Mouse (Mus musculus) heart, adult 11 months (tissue): Measurements from ENCODE around the gene Nptxr.

Experiments used
- DNase-seq: peaks from one replicate; pipeline ENCODE4 v3.0.0; 2022

Nptxr gene

DNA sequence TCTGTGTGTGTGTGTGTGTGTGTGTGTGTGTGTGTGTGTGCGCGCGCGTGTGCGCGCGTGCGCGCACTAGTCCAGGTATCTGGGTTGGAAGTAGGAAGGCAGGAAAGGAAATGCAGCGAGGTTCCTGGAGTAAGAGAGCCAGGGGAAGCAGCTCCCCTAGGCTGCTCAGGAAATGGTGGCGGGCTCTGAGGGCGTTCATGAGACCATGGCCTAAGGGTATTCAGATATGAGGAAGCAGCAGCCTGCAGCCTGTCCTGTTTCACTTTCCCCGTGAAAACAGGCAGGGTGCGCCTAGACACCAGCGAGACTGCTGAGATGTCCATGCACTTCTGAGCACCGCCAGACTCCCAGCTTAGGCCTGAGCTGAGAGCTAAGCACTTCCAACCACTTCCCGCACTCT lies 52.8 kb downstream of the Nptxr start:
- no peak for DNase-seq

DNA sequence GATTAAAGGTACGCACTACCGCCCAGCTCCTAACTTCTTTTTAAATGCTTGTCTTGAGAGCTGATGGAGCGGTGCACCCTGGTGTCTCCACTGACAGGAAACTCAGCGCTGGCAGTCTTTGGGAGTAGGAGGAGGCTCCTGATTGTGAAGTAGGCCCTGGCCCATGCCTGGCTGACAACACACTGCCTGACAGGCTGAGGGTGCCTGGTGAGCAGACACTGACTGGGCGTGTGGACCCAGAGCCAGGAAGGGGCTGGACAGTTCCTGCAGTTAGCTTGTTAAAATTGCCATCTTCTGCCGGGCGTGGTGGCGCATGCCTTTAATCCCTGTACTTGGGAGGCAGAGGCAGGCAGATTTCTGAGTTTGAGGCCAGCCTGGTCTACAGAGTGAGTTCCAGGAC lies 54.3 kb downstream of the Nptxr start:
- DNase-seq = peak; percentile 93

DNA sequence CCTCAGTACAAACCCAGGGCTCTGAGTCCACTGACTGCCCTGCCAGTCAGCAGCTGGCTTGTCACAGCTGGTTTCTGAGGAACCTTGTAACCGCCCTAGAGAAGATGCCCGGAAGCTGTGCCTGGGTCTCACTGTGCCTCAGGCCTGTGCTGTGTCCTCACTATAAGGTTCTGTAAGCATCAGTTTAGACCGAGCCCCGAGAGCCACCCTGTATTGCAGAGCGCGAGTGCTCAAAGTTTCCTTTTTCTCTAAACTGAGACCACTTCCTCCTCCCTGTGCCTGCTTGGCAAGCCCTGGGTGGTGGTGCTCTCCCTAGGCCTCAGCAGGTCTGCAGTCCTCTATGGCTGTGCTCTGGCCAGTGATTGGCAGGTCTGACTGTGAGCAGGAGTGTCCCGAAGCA lies 55.4 kb downstream of the Nptxr start:
- DNase-seq = peak; percentile 90

DNA sequence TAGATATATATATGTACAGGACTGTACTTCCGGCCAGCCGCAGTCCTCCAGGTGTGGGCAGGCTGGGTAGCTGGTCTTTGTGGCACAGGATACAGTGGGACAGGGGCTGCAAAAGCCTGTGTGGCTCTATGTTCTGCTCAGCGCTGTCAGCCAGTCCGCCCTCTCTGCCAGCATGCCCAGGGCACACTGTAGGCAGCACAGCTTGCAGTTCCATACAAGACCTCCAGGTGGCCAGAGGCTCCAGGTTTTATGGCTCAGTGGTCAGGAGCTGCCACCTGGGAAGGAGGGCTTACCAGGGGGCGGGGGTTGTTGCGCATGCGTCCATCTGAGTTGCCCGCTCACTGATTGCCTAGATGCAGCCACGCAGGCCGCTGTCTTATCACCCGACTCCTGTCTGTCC lies 56.6 kb downstream of the Nptxr start:
- DNase-seq = no peak

DNA sequence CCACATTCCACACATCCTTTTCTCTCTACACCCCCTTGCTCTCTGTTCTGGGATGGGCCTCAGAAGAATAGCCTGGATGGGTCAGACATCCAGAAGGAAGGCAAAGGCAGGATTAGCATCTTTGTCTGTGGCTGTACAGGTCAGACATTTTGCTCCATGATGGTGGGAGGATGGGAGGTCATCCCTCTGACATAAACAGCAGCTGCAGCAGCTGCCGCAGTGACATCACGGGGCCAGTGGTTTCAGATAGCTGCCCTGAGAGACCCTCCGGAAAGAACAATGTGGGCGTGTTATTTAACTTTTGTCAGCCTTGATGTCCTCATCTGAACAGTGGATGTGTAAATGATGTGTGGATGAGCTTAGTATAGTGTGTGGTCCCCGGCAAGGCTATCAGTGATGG lies 58.7 kb downstream of the Nptxr start:
- DNase-seq = no peak

DNA sequence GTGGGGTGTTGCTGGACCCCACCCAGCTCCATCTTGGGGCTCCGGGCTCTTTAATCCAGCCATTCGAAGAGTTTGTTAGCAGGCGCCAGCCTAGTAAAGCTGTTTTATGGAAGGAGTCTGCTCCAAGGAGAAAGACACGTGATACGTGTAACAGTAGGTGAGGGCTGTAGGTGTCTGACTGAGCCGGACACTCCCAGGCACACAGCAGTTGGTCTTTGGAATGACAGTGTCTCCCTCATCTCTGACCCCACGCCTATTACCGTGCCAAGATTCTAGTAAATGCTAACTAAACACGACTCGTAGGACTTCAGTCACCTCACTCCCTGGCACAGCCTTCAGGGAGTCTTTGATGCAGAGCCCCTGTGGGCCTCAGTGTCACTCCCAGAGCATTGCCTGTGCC lies 59.3 kb downstream of the Nptxr start:
- DNase-seq = no peak

DNA sequence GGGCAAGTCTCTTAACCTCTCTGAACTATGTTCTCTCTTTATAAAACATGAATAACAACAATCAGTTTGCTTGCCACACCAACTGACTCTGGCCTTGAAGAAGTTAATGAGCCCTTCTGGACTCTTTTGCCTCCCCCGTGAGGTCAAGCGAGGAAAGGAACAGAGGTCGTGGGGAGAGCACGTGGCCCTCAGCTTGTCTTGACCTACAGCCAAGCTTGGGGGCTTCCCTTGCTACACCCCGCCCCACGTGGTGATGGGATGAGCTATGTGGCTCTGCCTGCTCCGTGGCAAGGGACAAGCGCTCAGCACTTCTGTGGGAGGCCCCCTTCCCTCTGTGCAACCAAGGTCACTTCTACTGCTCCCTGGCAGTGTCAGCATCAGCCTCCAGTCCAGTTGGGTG lies 59.8 kb downstream of the Nptxr start:
- DNase-seq = no peak

DNA sequence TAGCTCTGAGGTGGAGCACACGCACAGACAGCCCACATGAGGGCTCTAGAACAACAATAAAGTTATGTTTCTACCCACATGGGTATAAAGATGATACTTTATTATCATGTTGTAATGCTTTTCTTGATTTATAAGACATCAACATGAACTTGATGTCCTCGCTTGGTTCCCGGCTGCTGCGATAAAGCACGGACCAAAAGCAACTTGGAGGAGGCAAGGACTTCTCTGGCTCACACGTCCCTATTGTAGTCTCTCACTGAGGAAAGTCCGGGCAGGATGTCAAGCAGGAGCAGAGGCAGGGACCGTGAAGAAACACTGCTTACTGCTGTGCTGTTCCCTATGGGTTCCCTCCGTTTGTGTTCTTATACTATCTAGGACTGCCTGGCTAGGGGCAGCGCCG lies 60.6 kb downstream of the Nptxr start:
- DNase-seq = no peak

DNA sequence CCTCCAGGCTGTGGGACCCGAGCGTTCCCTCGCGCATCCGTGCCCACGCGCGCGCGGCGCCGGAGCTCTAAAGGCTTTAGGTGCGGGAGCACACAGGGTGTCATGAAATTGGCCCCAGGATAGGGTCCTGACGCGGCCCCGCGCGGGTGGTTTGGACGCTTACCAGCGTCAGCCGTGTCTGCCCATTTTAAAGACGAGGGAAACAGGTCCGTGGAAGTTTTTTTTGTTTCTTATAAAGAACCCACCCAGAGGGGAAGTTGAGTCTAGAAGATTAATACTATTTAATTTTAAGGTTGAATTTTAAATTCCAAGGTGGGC lies 61.9 kb downstream of the Nptxr start:
- DNase-seq = no peak

DNA sequence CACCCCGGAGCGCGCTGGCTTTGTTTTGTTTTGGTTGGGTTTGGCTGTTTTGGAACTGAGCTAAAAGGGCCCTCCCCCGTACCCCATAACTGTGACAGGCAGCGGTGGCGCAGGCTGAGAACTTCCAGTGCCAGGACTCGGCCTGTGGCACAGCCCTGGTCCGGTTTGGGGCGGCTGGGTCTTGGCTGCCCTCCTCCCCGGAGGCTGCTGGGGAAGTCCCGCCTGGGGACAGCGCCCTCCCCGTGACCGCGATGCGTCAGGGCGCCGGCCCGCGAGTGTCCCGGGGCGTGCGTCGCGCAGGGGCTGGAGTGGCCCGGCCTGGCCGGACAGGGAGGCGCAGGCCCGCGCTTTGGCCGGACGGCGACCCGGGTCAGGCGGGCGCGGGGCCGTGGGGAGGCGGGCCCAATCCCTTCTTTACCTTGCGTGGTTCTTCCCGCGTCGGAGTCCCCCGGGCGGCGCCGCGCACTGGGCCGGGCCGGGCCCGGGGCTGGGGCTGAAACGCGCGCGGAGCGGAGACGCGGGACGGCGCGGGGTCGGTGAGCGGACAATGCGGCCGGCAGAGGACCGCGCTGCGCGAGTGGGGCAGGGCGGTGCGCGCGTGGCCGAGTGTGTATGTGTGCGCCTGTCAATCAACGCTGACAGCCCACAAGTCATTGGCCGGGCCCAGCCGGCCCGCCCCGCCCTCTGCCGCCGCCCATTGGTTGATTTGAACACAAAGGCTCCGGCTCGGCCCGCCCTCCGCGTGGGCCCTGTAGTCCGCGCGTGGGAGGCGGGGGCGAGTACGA lies 62.5 kb downstream of the Nptxr start, which contains the start of gene Sun2:
Gene Sun2 (minus strand): TSS at position 616 of the 785 bp plus-strand sequence.
- peak; percentile 100 for DNase-seq

DNA sequence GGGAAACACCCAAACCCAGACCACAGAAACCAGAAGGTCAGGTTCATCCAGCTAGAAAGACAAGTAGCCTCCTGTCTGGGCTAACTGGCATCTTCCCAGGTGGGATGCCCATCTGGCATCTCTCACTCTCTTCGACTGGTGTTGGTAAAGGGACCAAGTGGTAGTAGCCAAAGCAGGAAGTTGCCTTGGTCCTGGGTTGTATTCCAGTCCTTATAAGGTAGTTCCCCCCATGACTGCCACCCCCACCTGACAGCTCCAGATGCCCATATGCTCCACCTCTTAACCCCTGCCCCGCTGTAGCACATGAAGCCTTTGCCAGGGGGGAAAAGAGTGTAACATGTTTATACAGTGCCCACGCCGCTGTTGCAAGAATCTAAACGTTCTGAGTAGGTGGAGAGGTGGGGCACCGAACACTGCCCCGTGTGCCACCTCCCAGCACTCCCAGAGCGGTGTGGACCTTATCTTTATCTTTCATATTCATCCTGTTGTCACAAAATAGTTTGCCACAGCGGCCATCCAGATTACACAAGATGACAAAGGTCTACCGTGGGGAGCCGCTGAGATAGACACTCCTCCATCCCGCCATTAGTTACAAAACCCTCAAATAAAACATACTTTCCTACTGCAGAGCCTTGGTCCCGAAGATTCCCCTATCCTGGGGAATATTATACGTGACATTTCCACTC lies 63.2 kb downstream of the Nptxr start:
- DNase-seq = peak; percentile 96

DNA sequence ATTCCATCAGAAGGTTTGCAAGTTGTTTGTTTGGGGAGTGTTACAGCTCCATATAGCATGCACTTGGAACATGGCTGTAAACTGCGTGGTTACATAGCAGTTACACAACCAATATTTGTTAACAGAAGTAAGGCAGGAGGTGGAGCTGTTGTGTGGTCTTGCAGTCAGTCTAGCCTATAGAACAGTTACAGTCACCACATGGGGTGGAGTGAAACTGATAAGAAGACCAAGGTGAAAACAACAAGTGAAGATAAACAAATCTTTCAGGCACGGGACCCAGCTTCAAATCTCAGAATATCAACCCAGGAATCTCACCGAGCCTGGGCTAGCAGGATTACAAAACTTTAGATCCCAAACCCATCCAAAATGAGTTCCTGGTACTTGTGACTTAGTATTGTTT lies 63.8 kb downstream of the Nptxr start:
- no peak for DNase-seq
